Mouse (Mus musculus) cortical plate, adult 2 months (tissue): ENCODE measurements at regions not wholly inside any gene's neighbourhood (a gene's known extent, or its start where the extent isn't known, plus 50 kb on each side); places are given as distances from the start of the nearest gene placed in this dataset.

Source experiments
- CTCF ChIP-seq: fragments of 200-500 bp; IDR thresholded peaks from 2 replicates; pipeline ENCODE4 v1.5.1; 2011; ENCODE audit warnings: mild to moderate bottlenecking, control low read depth, low read length; ENCODE audit not compliant: insufficient read depth; ENCODE audit errors: extremely low read depth
- POLR2A ChIP-seq: fragments of 200-500 bp; IDR thresholded peaks from 2 replicates; pipeline ENCODE4 v1.6.1; 2011; ENCODE audit warnings: mild to moderate bottlenecking, low read length, control low read depth; ENCODE audit not compliant: insufficient read depth; ENCODE audit errors: extremely low read depth

GRCm38 (mm10) chr12:9934158-9934557 is 364.2 kb downstream of the Osr1 start:
- no peak for TF ChIP-seq CTCF
- TF ChIP-seq POLR2A: no peak
